Mouse (Mus musculus) liver, postnatal 0 days (tissue): ENCODE data around the gene Ccdc162. TPM values are rescaled to one million over a fixed set of nuclear protein-coding genes. Genes with fewer than 3 reads are reported as not detected.
A peak's percentile ranks its signal among the peaks of the same experiment; 100 is the strongest.

Experiments used
- ATAC-seq: fragments of 200-750 bp; cut with Nextera tagmentation; 2 replicates; pipeline ENCODE4 v1.8.0; 2017; ENCODE audit warnings: mild to moderate bottlenecking, moderate library complexity
- DNase-seq: peaks from one replicate; pipeline ENCODE4 v3.0.0-alpha.2; 2016
- H3K27ac ChIP-seq: fragments of 300-500 bp; sonication (generic); 2 replicates; pipeline ENCODE4 v1.5.1; 2014; ENCODE audit warnings: antibody characterized with exemption, moderate library complexity, mild to moderate bottlenecking, low read depth
- H3K27me3 ChIP-seq: fragments of 300-500 bp; sonication (generic); 2 replicates; pipeline ENCODE4 v1.6.1; 2014; ENCODE audit warnings: low read length, control low read depth, mixed read lengths; ENCODE audit not compliant: insufficient read depth
- H3K36me3 ChIP-seq: fragments of 300-500 bp; sonication (generic); replicated peaks from 2 replicates; pipeline ENCODE4 v1.6.1; 2014; ENCODE audit warnings: mild to moderate bottlenecking, control low read depth, low read length, moderate library complexity, mixed read lengths; ENCODE audit not compliant: insufficient read depth
- H3K4me1 ChIP-seq: fragments of 300-500 bp; sonication (generic); 2 replicates; pipeline ENCODE4 v1.6.1; 2014; ENCODE audit warnings: antibody characterized with exemption, mild to moderate bottlenecking, control low read depth; ENCODE audit not compliant: insufficient read depth
- H3K4me2 ChIP-seq: fragments of 300-500 bp; sonication (generic); 2 replicates; pipeline ENCODE4 v1.6.1; 2014; ENCODE audit warnings: low read depth, mild to moderate bottlenecking, low read length, moderate library complexity, mixed read lengths
- H3K4me3 ChIP-seq: fragments of 300-500 bp; sonication (generic); 2 replicates; pipeline ENCODE4 v1.5.1; 2014; ENCODE audit warnings: low read depth, low read length
- H3K9ac ChIP-seq: fragments of 300-500 bp; sonication (generic); replicated peaks from 2 replicates; pipeline ENCODE4 v1.6.1; 2014; ENCODE audit warnings: mild to moderate bottlenecking, moderate library complexity
- H3K9me3 ChIP-seq: fragments of 300-500 bp; sonication (generic); 2 replicates; pipeline ENCODE4 v1.6.1; 2016; ENCODE audit warnings: mild to moderate bottlenecking, control low read depth, low read length, mixed read lengths
- CTCF ChIP-seq: sonication (generic); IDR thresholded peaks from 2 replicates; pipeline ENCODE4 v1.5.1; 2016; ENCODE audit warnings: antibody characterized with exemption, low read depth
- EP300 ChIP-seq: IDR thresholded peaks from 2 replicates; pipeline ENCODE4 v1.6.1; 2016; ENCODE audit warnings: antibody characterized with exemption, low read depth, mild to moderate bottlenecking
- WGBS: fragments of 180-500 bp; shearing (Covaris S2); extraction: QIAGEN DNeasy Blood & Tissue Kit; methylation state at CpG from one replicate; pipeline ENCODE4 v1.1.7; 2014; ENCODE audit not compliant: insufficient replicate concordance; 5-methylcytosine and 5-hydroxymethylcytosine counted together
- polyA plus RNA-seq: library from polyadenylated mRNA; unstranded; fragments of >200 nt; fragmentation: Nextera tagmentation; extraction: Ambion mirVana; gene quantifications from 2 replicates; pipeline ENCODE4 v1.2.1, GENCODE M21; 2015

Ccdc162 gene
- polyA plus RNA-seq, 1 experiment from 2014 or later: 0.62 TPM

DNA sequence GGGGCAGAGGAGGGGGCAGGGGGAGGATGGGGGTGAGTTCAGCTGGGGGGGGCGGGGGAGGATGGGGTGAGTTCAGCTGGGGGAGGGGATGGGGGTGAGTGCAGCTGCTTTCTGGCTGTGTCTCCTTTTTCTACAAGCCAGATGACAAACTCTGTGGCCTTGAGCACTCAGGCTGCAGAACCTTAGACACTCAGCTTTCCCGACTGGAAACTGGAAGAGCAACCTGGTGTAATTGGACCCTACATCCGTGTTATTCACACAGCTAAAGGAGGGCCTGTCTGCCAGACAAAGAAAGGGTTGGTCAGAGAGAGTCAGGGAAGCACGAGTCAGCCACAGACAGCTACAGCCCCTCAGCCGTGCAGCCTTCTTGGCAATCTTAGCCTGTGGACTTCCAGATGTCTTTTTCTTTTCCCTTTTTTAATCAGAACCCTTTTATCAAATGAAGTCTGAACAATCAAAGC lies 133.5 kb downstream of the Ccdc162 start:
- Histone ChIP-seq H3K36me3 (no peaks in the 10 kb centered on the region), H3K27ac (no peak overlapping the region), H3K4me2 (no peak overlapping the region), H3K9me3 (no peaks in the 10 kb centered on the region), H3K4me3 (no peak overlapping the region), H3K9ac (no peak overlapping the region), H3K4me1 (no peaks in the 10 kb centered on the region; the same call in 1 of the 2 replicates), H3K27me3 (no peaks in the 10 kb centered on the region)
- ATAC-seq (no peak), DNase-seq (no peak)
- WGBS: 24% methylated on average over 4 of the region's 5 CpGs
- TF ChIP-seq EP300: no peak
- no peak for TF ChIP-seq CTCF

- H3K9ac ChIP-seq: no peak overlapping the region
- H3K36me3 ChIP-seq: no peaks in the 10 kb centered on the region
- no peak overlapping the region for H3K4me2 ChIP-seq
- H3K4me1 ChIP-seq: peaks cover 3% of the 10 kb centered on the region; the same call in 1 of the 2 replicates
- ATAC-seq: no peak
- DNase-seq: no peak
- TF ChIP-seq CTCF (no peak), EP300 (no peak)
- 69% methylated on average over 4 of the region's 4 CpGs for WGBS
- H3K27me3 ChIP-seq: no peaks in the 10 kb centered on the region
- H3K4me3 ChIP-seq: no peak overlapping the region
- H3K9me3 ChIP-seq: no peaks in the 10 kb centered on the region
- no peak overlapping the region for H3K27ac ChIP-seq
These were observed 136.0 kb downstream of the Ccdc162 start for GRCm38 (mm10) chr10:41580441-41580840.

GRCm38 (mm10) chr10:41578541-41578940 lies 137.9 kb downstream of the Ccdc162 start:
- no peak overlapping the region for H3K27ac ChIP-seq
- 46% methylated on average over 1 of the region's 1 CpGs for WGBS
- no peak overlapping the region for H3K4me3 ChIP-seq
- no peaks in the 10 kb centered on the region for H3K27me3 ChIP-seq
- peaks cover 14% of the 10 kb centered on the region; the same call in 1 of the 2 replicates for H3K4me1 ChIP-seq
- ATAC-seq: no peak
- no peaks in the 10 kb centered on the region for H3K9me3 ChIP-seq
- TF ChIP-seq EP300: no peak
- TF ChIP-seq CTCF: no peak
- no peaks in the 10 kb centered on the region for H3K36me3 ChIP-seq
- no peak overlapping the region for H3K4me2 ChIP-seq
- no peak for DNase-seq
- H3K9ac ChIP-seq: no peak overlapping the region

- H3K9ac ChIP-seq: no peak overlapping the region
- no peaks in the 10 kb centered on the region for H3K27me3 ChIP-seq
- WGBS: 67% methylated on average over 7 of the region's 7 CpGs
- H3K36me3 ChIP-seq: no peaks in the 10 kb centered on the region
- no peak overlapping the region for H3K4me3 ChIP-seq
- TF ChIP-seq CTCF (no peak), EP300 (no peak)
- no peak for DNase-seq
- no peak overlapping the region for H3K27ac ChIP-seq
- no peak for ATAC-seq
- no peaks in the 10 kb centered on the region for H3K9me3 ChIP-seq
- H3K4me1 ChIP-seq: peaks cover 24% of the 10 kb centered on the region
- H3K4me2 ChIP-seq: no peak overlapping the region
These were observed 140.1 kb downstream of the Ccdc162 start for GRCm38 (mm10) chr10:41576328-41576833.

DNA sequence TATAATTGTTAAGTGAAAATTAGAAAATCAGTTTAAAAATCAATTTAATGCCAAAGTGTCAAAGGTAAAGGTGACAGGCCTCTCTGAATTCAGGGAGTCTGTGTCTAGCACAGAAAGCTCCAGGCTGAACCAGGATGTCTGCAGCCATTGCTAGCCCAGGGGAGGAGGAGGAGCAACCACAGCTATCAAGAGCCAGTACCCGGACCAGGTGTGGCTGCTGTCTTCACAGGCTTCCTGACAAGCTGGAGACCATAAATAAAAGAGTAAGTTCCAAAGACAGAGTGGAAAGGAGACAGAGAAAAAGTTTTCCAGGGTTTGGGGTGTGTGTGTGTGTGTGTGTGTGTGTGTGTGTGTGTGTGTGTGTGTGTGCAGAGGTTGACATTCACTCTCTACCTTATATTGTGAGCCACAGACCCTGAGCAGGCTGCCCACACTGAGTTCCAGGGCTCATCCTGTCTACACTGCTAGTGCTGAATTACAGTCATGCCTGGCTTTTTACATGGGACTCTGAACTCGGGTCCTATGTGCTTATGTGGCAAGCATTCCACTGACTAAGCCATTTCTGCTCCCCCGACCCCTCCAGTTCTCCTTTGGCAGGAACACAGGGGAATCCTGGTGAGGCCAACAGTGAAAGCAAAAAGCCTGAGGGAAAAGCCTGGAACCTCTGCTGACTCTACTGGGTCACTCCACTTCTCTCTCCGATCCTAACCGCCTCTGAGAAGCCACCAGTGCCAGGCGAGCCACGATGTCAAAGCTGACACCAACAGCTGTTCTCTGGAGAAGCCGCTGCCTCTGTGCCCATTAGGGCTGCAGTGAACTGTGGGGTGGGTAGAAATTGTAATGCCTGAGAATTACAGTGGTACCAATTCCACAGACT lies 140.7 kb downstream of the Ccdc162 start:
- no peak for TF ChIP-seq EP300
- no peak for TF ChIP-seq CTCF
- ATAC-seq (peak; percentile 70), DNase-seq (no peak)
- Histone ChIP-seq H3K9ac (no peak overlapping the region), H3K4me3 (no peak overlapping the region), H3K27me3 (no peaks in the 10 kb centered on the region), H3K4me2 (no peak overlapping the region), H3K9me3 (no peaks in the 10 kb centered on the region), H3K27ac (no peak overlapping the region), H3K4me1 (peaks cover 24% of the 10 kb centered on the region), H3K36me3 (no peaks in the 10 kb centered on the region)
- 57% methylated on average over 8 of the region's 8 CpGs for WGBS

DNA sequence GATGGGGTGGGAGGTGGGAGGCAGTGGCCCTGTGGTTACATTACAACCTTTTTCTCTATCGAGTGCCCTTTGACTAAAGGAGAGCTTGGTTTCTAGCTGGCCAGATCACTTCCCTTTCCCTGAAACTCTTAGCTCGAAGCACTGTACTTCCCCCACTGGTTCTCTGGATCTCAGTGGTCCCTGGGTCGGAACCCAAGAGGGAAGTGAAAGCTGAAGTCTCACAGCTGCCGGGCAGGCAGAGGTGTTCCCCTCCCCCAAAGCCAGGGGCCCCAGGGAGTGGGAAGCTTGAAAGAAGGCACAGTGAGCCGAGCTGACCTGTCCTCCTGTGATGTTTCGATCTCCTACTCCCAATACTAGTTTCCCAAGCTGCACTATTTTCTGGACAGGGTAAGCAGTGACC lies 143.2 kb downstream of the Ccdc162 start:
- no peak overlapping the region for H3K4me3 ChIP-seq
- no peaks in the 10 kb centered on the region for H3K9me3 ChIP-seq
- peak; percentile 62 for DNase-seq
- H3K9ac ChIP-seq: no peak overlapping the region
- H3K36me3 ChIP-seq: no peaks in the 10 kb centered on the region
- no peak overlapping the region for H3K27ac ChIP-seq
- no peaks in the 10 kb centered on the region for H3K27me3 ChIP-seq
- H3K4me2 ChIP-seq: peak overlapping the region; percentile 8
- 15% methylated on average over 6 of the region's 6 CpGs for WGBS
- H3K4me1 ChIP-seq: peaks cover 24% of the 10 kb centered on the region
- peak; percentile 59; the same call in 1 of the 2 replicates for ATAC-seq
- TF ChIP-seq CTCF: no peak
- TF ChIP-seq EP300: no peak
